Mouse (Mus musculus) brain, adult 2 months (tissue): ENCODE data around the gene Slc25a14.

Experiments used
- DNase-seq: peaks from one replicate; pipeline ENCODE4 v3.0.0; 2011; ENCODE audit warnings: low read depth, low spot score

Slc25a14 gene

DNA sequence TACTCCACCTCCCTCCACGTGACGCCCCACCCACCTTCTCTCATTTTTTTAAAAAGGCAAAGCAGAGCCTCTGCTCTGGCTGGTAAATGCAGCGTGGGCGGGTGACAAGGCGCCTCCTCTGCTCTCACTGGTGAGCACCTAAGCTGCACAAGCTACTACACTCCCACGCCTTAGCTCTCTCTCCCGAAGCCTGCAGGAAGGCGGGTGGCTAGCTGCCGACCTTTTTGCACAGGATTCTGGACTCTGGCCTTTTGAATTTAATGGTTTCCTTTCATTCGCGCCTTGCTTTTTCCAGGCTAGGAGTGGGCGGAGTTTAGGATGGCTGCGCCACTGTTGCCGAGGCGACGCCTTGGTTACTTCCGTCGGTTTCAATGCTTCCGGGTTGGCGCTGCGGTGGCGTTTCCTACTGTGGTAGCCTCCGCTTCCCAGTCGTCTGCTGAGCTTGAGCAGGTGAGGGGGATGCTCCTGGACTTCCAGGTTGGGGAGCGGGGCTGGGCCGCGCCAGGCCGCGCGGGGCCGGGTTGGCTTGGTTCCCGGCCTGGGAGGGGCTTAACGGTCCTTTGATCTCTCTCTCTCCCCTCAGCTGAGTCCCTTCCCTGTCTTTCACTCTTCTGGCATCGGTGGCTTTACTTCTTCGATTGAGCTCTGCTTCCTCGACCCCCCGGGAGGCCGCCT lies at the start of gene Slc25a14:
Gene Slc25a14 (plus strand): TSS at position 35 of the 675 bp plus-strand sequence.
- peak; percentile 93 for DNase-seq

DNA sequence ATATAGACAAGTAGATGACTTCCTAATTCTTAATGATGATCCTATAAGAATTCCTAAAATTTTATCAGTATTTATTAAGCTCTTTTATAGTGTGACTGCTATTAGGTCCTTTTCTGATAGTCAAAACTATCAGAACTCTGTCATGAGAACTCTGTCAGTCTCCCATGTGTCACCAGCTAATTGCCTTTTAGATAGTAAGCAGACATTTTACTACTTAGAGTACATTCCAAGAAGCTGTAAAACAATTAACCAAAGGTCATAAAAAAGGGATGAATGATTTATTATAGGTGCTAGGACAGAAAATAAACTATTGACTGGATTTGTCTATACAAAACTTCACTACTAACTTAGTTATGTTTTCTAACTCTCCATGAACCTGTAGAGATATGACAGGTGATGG lies 39.9 kb upstream of the Slc25a14 start:
- no peak for DNase-seq

DNA sequence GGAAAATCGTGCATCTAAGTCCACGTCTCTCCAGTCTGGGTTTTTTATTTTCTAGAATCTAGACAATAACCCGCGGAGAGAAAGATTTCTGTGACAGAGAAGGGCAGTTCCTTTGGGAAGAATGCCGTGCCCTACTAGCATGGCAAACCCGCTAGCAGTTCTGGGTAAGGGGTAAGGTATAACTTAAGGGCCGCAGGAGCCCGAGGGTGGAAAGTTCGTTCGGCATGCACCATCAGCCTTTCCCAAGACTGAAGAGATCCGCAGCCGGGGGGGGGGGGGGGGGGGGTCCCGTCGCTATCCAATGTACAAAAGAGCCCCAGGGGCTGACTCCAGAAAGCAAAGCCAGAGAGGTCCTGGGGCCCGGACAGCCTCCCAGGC lies 29.5 kb upstream of the Slc25a14 start:
- DNase-seq: peak; percentile 7

DNA sequence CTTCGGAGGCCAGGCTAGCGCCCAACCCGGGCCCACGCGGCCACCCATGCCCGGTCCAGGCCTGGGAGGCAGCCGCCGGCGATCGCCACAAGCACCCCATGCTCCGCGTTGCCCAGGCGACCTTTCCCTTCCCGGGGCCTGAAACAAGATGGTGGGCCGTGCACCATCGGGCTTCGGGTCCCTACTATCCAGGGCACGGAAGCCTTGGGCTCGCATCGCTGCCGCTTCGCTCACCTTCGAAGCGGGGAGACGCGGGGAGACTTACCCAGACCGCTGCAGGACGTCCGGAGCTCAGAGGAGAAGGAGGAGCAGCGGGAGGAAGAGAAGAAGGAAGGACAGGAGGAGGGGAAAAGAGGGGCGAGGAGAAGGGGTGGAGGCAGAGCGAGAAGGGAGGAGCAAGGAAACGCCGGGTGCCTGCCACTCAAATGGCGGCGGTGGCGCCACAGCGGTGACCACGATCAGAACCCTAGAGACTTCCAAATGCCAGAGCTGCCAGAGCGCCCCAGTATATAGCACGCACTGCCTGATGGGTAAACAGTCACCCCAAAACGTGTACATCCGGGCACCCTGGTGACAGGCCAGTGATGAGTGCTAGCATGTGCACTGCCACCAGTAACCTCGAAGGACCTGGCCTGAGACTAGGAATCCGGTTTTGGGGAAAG lies 29.0 kb upstream of the Slc25a14 start, which contains the start of gene Zfp280c:
Gene Zfp280c (minus strand): TSS at position 406 of the 662 bp plus-strand sequence.
- peak; percentile 91 for DNase-seq

DNA sequence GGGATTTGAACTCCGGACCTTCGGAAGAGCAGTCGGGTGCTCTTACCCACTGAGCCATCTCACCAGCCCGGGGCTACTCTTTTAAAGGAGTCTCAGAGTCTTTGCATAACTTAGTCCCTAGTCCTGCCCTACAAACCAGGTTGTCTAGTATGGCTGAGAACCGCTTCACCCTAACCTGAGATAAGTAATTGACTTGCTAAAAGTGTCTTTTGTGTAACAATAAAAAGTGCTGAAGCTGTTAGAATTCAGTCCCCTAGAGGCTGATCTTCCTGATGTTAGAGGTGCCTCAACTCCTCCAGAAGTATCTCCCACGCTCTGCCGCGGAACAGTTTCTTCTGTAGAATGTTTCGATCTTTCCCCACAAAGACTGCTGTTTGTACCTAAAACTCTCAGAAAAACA lies 27.2 kb upstream of the Slc25a14 start:
- no peak for DNase-seq

DNA sequence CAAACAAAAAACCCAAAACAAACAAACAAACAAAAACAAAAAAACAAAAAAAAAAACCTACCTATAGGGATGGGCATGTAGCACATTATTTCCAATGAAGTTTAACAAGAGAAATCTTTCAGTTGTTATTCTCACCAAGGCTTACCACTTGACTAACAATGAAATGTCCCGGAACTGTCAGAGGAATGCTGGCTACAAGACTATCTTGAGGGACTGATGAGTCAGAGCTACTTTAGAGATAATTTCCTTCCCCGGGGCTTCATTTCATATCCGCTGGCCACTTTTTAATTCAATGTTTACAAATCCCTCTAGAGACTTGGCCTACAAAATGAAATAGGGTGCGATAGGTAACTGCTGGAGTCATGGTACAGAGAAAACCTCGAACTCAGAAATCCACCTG lies 26.3 kb upstream of the Slc25a14 start:
- DNase-seq: no peak

DNA sequence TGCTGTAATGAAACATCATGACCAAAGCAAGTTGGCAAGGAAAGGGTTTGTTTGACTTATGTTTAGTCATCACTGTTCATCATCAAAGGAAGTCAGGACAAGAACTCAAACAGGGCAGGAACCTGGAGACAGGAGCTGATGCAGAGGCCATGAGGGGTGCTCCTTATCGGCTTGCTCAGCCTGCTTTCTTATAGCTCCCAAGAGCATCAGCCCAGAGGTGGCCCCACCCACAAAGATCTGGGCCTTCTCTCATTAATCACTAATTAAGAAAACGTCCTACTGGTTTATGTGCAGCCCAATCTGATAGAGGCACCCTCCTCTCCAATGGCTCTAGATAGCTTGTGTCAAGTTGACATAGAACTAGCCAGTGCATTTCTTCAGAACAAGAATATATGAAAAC lies 18.3 kb upstream of the Slc25a14 start:
- no peak for DNase-seq

DNA sequence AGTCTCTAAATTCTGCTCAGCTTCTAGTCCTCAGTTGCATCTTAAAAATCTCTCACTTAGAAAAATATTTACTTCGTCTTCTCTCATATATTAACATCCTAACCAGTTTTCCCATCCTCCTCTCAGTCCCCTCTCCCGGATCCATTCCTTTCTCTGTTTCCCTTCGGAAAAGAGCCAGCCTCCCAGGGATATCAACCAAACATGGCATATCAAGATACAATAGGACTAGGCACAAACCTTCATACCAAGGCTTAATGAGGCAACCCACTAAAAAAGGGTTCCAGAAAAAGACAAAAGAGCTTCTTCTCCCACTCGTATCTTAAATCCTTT lies 199 bp upstream of the Slc25a14 start:
- no peak for DNase-seq

DNA sequence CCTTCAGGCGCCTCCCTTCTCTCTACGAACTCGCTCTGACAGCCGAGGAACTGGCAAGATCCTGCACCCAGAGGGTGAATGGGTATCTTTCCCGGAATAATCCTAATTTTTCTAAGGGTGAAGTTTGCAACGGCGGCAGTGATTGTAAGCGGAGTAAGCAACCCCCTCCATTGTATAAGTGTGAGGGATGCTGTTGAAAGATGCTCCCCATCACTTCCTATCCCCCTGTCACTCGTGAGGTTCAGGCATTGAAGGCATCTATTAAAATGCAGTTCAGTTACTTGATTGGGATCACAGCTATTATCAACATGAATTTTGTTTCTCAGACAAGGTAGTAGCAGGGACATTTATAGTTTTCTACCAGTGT lies 824 bp downstream of the Slc25a14 start:
- no peak for DNase-seq

DNA sequence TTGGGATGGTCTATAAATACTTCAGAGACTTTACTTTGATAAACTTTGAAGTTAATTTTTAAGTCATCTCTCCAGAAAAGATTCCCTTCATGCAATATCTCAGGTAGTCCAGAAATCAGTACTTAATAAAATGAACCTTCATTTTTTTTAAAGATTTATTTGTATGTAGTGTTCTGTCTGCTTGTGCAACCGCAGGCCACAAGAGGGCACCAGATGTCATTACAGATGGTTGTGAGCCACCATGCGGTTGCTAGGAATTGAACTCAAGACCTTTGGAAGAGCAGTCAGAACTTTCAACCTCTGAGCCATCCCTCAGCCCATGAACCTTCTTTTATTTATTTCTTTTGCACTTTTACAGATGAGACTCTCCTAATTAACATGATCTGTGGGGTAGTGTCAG lies 13.8 kb downstream of the Slc25a14 start:
- DNase-seq: no peak

DNA sequence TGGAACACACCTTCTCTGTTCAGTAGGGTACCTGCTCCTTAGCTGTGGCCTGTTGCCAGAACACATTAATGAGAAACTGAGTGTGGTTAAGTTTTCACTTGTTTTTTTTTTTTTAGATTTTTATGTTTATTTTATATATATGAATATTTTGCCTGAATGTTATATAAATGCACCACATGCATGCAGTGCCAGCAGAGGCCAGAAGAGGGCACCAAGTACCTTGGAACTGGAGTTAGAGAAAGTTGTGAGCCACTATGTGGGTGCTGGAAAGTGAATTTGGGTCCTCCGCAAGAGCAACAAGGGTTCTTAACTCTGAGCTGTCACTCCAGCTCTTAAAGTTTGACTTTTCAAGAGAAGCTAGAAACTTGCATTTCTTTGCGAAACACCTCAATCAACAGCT lies 20.9 kb downstream of the Slc25a14 start:
- DNase-seq: peak; percentile 39

DNA sequence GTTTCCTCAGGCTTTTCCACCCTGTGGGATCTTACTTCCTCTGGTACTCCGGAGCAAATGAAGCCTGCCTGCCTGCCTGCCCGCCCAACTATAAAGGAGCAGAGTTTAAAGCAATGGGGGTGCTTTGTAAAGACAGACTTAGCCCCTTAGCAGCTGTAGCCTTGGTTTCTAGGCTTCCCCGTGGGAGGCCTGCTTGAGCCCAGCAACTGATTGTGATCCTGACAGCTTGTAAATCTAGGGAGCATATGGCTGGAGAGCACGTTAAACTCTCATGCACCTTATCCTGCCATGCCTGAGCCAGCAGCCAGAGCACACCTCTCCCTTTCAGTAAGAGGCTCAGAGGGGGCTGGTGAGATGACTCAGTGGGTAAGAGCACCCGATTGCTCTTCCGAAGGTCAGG lies 43.6 kb downstream of the Slc25a14 start:
- DNase-seq: peak; percentile 26

DNA sequence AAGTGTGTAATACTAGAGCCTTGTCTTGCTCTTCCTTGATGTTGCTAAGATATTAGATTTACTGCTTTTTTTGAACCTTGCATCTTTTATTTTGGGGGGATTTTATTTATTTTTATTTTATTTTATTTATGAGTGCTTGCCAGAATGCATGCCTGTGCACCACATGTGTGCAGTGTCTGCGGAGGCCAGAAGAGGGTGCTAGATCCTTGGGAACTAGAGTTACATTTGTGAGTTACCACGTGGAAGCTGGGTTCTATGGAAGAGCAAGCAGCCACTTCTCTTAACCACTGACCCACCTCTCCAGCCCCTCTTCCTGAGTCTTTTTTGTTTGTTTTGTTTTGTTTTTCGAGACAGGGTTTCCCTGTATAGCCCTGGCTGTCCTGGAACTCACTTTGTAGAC lies 46.4 kb downstream of the Slc25a14 start:
- DNase-seq: no peak

DNA sequence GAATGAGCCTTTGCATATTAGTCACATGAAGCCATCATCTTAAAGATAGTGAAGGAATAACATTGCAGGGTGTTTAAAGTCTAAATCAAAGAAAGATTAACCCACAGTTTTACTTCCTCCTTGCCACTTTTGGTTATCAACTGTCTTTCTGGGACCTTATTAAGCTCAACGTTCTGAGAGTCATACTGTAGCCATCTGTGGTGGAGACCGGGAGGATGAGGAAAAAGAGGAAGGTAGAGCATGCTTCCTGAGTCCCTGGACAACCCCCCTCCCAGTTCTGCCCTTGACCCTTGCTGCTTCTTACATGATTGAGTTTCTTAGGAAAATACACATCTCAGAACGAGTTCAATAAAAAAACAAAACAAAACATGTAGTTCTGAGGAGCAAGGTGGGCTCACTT lies 48.5 kb downstream of the Slc25a14 start:
- DNase-seq: no peak

DNA sequence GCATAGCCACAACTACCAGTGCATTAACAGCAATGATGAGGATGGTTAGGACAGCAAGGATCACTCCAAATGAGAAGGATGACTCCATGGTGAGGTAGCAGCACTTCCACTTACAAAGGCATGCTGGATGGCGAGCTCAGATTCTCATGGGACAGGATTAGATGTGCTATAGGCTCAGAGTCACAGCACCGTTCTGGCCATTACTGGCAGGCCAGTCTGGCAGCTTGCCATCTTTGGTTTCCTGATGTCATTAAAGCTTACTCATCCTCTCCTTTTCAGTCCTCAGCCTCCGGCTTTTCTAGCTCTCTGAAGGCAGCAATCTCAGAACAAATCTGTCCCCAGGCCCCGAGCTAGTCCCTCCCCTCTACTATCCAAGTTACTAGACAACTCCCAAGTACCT lies 51.0 kb downstream of the Slc25a14 start, which contains the start of gene Gpr119:
Gene Gpr119 (minus strand): TSS at position 308 of the 400 bp plus-strand sequence.
- peak; percentile 7 for DNase-seq

DNA sequence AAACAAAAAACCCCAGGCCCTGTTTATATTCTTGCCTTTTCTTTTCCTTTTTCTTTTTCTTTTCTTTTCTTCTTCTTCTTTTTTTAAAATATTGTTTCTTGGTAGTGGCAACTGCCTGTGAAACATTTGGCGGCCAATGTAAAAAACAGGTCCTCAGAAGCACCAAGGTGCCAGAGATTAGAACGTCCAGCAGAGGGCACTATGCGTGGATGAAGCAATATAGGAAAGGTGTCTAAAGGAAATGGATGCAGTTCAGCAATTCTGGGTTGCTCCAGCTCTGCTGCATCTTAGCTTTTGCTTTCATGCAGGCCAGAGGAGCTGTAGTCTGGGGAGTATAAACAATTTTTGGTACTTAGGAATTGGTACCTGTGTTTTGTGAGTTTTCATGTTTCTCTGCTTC lies 60.2 kb downstream of the Slc25a14 start:
- DNase-seq: peak; percentile 67

DNA sequence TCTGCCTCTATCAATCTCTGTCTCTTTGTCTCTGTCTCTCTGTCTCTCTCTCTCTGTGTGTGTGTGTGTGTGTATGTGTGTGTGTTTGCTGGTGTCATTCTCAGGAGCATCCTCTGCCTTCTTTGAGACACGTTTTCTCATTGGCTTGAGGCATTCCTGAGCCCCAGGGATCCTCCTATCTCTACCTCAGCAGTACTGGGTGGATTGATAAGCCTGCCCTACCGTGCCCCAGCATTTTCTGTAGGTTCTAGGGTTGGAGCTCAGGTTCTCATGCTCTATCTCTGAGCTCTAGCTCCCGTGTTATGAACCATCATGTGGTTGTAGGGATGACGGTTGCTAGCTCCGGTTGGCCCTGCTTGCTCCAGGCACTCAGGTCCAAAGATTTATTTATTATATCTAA lies 60.6 kb downstream of the Slc25a14 start:
- DNase-seq: no peak

DNA sequence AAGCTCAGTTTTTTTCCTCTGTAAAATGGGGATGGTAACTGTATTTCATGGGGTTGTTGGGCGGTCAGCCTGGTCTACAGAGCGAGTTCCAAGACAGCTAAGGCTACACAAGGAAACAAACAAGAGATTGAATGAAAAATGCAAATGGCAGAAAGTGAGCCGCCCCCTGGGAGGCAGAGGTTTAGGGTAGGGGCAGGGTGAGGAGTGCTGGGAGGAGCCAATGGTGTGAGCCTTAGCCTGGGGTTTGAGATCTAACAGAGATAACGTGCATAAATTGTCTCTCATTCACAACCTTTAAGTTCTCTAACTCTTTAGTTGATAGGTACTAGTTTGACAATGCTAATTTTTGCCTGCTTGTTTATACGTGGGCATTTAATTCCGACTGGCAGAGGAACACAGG lies 71.2 kb downstream of the Slc25a14 start:
- DNase-seq: no peak

DNA sequence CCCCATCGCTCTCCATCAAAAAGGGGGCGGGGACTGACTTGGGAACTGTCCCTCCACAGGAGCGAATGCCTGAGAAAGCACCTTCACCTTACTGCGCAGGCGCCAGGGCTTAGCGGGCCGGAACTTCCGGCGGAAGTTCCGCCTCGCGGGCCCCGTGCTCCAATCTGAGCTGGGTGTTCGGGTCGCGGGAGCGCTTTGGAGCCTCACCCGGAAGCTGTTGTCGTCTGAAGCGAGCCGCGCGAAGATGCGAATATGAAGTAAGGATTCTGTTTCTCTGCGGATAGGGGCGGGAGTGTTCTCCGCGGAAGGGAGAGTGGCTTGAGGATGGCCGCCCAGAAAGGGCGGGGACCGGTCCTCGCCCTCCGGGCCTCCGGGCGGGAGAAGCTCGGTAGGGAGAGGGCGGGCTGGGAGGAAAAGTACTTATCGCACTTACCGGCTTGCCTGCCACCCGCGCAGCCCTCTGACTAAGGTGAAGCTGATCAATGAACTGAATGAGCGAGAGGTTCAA lies 71.7 kb downstream of the Slc25a14 start, which contains the start of gene Rbmx2:
Gene Rbmx2 (plus strand): TSS at position 141 of the 508 bp plus-strand sequence.
- DNase-seq: peak; percentile 96

DNA sequence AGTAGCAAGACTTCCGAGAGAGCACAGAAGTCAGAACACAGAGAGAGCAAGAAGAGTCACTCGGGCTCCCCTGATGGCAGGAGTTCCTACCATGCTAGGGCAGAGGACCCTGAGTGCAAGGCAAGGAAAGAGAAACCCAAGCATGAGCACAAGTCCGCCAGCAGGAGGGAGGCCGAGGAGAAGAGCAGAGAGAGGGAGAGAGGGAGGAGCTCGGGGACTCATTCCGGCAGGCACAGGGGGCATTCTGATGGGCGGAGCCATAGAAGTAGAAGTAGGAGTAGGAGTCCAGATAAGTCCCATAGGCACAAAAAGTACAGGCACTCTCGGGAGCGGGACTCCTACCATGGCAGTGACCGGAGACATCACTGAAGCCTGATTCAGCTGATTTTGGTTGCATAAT lies 86.5 kb downstream of the Slc25a14 start:
- DNase-seq: no peak
